Mouse (Mus musculus) midbrain, embryonic 13.5 days (tissue): ENCODE data around the gene Ttyh2. TPM values are rescaled to one million over a fixed set of nuclear protein-coding genes. Genes with fewer than 3 reads are reported as not detected.

Source experiments
- ATAC-seq: fragments of 200-750 bp; cut with Nextera tagmentation; 2 replicates; pipeline ENCODE4 v1.8.0; 2017; ENCODE audit warnings: mild to moderate bottlenecking, moderate TSS enrichment, moderate library complexity
- H3K27ac ChIP-seq: fragments of 300-500 bp; sonication (generic); 2 replicates; pipeline ENCODE4 v1.5.1; 2015; ENCODE audit warnings: inconsistent platforms, mild to moderate bottlenecking, moderate library complexity
- H3K27me3 ChIP-seq: fragments of 300-500 bp; sonication (generic); 2 replicates; pipeline ENCODE4 v1.6.1; 2015; ENCODE audit warnings: mild to moderate bottlenecking, inconsistent platforms
- H3K36me3 ChIP-seq: fragments of 300-500 bp; sonication (generic); 2 replicates; pipeline ENCODE4 v1.6.1; 2015; ENCODE audit warnings: mild to moderate bottlenecking, inconsistent platforms
- H3K4me1 ChIP-seq: fragments of 300-500 bp; sonication (generic); replicated peaks from 2 replicates; pipeline ENCODE4 v1.6.1; 2015; ENCODE audit warnings: inconsistent platforms
- H3K4me2 ChIP-seq: fragments of 300-500 bp; sonication (generic); replicated peaks from 2 replicates; pipeline ENCODE4 v1.6.1; 2015; ENCODE audit warnings: moderate library complexity, mild to moderate bottlenecking, inconsistent platforms
- H3K4me3 ChIP-seq: fragments of 300-500 bp; sonication (generic); replicated peaks from 2 replicates; pipeline ENCODE4 v1.5.1; 2015; ENCODE audit warnings: mild to moderate bottlenecking, inconsistent platforms
- H3K9ac ChIP-seq: fragments of 300-500 bp; sonication (generic); replicated peaks from 2 replicates; pipeline ENCODE4 v1.6.1; 2015; ENCODE audit warnings: mild to moderate bottlenecking, inconsistent platforms
- H3K9me3 ChIP-seq: fragments of 300-500 bp; sonication (generic); 2 replicates; pipeline ENCODE4 v1.6.1; 2016; ENCODE audit warnings: mild to moderate bottlenecking, inconsistent platforms
- WGBS: fragments of 180-500 bp; shearing (Covaris S2); methylation state at CpG from one replicate; pipeline ENCODE4 v1.1.7; 2015; 5-methylcytosine and 5-hydroxymethylcytosine counted together
- polyA plus RNA-seq: library from polyadenylated mRNA; unstranded; fragments of >200 nt; fragmentation: Nextera tagmentation; extraction: Ambion mirVana; gene quantifications from 2 replicates; pipeline ENCODE4 v1.2.1, GENCODE M21; 2015

Gene Ttyh2
- polyA plus RNA-seq, 1 experiment from 2014 or later, result 24.6 TPM

GRCm38 (mm10) chr11:114698496-114698895 is 23.3 kb downstream of the Ttyh2 start:
- 94% methylated on average over 7 of the region's 7 CpGs for WGBS
- peaks cover 19% of the 10 kb centered on the region for H3K4me1 ChIP-seq
- no peaks in the 10 kb centered on the region for H3K9me3 ChIP-seq
- 0 out of 2 replicates have a peak, but pooled peaks cover 9% of the 10 kb centered on the region for H3K36me3 ChIP-seq
- no peak overlapping the region for H3K4me3 ChIP-seq
- no peaks in the 10 kb centered on the region for H3K27me3 ChIP-seq
- no peak overlapping the region for H3K4me2 ChIP-seq
- no peak overlapping the region for H3K9ac ChIP-seq
- no peak for ATAC-seq
- H3K27ac ChIP-seq, result no peak overlapping the region

- no peak overlapping the region for H3K27ac ChIP-seq
- ATAC-seq, result no peak
These were observed 24.3 kb downstream of the Ttyh2 start for GRCm38 (mm10) chr11:114699511-114699910.

GRCm38 (mm10) chr11:114702311-114702995 is 27.2 kb downstream of the Ttyh2 start:
- no peak overlapping the region for H3K9ac ChIP-seq
- H3K27me3 ChIP-seq, result no peaks in the 10 kb centered on the region
- H3K36me3 ChIP-seq, result no peaks in the 10 kb centered on the region
- H3K4me1 ChIP-seq, result peaks cover 39% of the 10 kb centered on the region
- no peaks in the 10 kb centered on the region for H3K9me3 ChIP-seq
- 89% methylated on average over 15 of the region's 15 CpGs for WGBS
- no peak for ATAC-seq
- no peak overlapping the region for H3K4me2 ChIP-seq
- no peak overlapping the region for H3K27ac ChIP-seq
- no peak overlapping the region for H3K4me3 ChIP-seq

More at GRCm38 (mm10) chr11:114699511-114699910, 24.3 kb downstream of the Ttyh2 start:
- 0 out of 2 replicates have a peak, but pooled peaks cover 9% of the 10 kb centered on the region for H3K36me3 ChIP-seq
- peaks cover 29% of the 10 kb centered on the region for H3K4me1 ChIP-seq
- H3K4me2 ChIP-seq, result no peak overlapping the region
- no peaks in the 10 kb centered on the region for H3K27me3 ChIP-seq
- WGBS, result 89% methylated on average over 12 of the region's 12 CpGs
- H3K4me3 ChIP-seq, result no peak overlapping the region
- H3K9ac ChIP-seq, result no peak overlapping the region
- no peaks in the 10 kb centered on the region for H3K9me3 ChIP-seq

GRCm38 (mm10) chr11:114702996-114703361 is 27.7 kb downstream of the Ttyh2 start:
- ATAC-seq, result no peak
- peaks cover 39% of the 10 kb centered on the region for H3K4me1 ChIP-seq
- no peak overlapping the region for H3K4me3 ChIP-seq
- H3K36me3 ChIP-seq, result no peaks in the 10 kb centered on the region
- WGBS, result 84% methylated on average over 6 of the region's 6 CpGs
- peak overlapping the region; percentile 69; the same call in 1 of the 2 replicates for H3K27ac ChIP-seq
- H3K27me3 ChIP-seq, result no peaks in the 10 kb centered on the region
- no peak overlapping the region for H3K4me2 ChIP-seq
- H3K9ac ChIP-seq, result no peak overlapping the region
- H3K9me3 ChIP-seq, result no peaks in the 10 kb centered on the region

GRCm38 (mm10) chr11:114704071-114704913 is 29.1 kb downstream of the Ttyh2 start:
- H3K4me3 ChIP-seq, result no peak overlapping the region
- peak overlapping the region; percentile 11 for H3K4me2 ChIP-seq
- 42% methylated on average over 22 of the region's 22 CpGs for WGBS
- peak overlapping the region; percentile 39 for H3K9ac ChIP-seq
- peaks cover 39% of the 10 kb centered on the region for H3K4me1 ChIP-seq
- ATAC-seq, result peak; percentile 89
- H3K9me3 ChIP-seq, result no peaks in the 10 kb centered on the region
- no peaks in the 10 kb centered on the region for H3K27me3 ChIP-seq
- H3K36me3 ChIP-seq, result 0 out of 2 replicates have a peak, but pooled peaks cover 6% of the 10 kb centered on the region
- H3K27ac ChIP-seq, result peak overlapping the region; percentile 69

- ATAC-seq, result no peak
- Histone ChIP-seq H3K9me3 (no peaks in the 10 kb centered on the region), H3K4me3 (no peak overlapping the region), H3K9ac (no peak overlapping the region), H3K4me2 (no peak overlapping the region), H3K27me3 (no peaks in the 10 kb centered on the region), H3K4me1 (peaks cover 39% of the 10 kb centered on the region), H3K36me3 (peaks cover 15% of the 10 kb centered on the region; the same call in 1 of the 2 replicates), H3K27ac (no peak overlapping the region)
- WGBS, result 94% methylated on average over 5 of the region's 5 CpGs
These were observed 31.1 kb downstream of the Ttyh2 start for GRCm38 (mm10) chr11:114706358-114706757.

- H3K27me3 ChIP-seq, result no peaks in the 10 kb centered on the region
- ATAC-seq, result no peak
- no peak overlapping the region for H3K9ac ChIP-seq
- WGBS, result 93% methylated on average over 3 of the region's 3 CpGs
- no peak overlapping the region for H3K4me3 ChIP-seq
- H3K36me3 ChIP-seq, result peaks cover 15% of the 10 kb centered on the region; the same call in 1 of the 2 replicates
- H3K9me3 ChIP-seq, result no peaks in the 10 kb centered on the region
- H3K27ac ChIP-seq, result no peak overlapping the region
- 0 out of 2 replicates have a peak, but pooled peaks cover 7% of the 10 kb centered on the region for H3K4me1 ChIP-seq
- no peak overlapping the region for H3K4me2 ChIP-seq
These were observed 36.2 kb downstream of the Ttyh2 start for GRCm38 (mm10) chr11:114711393-114711792.

GRCm38 (mm10) chr11:114711861-114712260 is 36.6 kb downstream of the Ttyh2 start:
- H3K4me1 ChIP-seq, result 0 out of 2 replicates have a peak, but pooled peaks cover 7% of the 10 kb centered on the region
- no peak overlapping the region for H3K4me3 ChIP-seq
- H3K9me3 ChIP-seq, result no peaks in the 10 kb centered on the region
- H3K27ac ChIP-seq, result no peak overlapping the region
- H3K36me3 ChIP-seq, result peaks cover 15% of the 10 kb centered on the region; the same call in 1 of the 2 replicates
- H3K4me2 ChIP-seq, result no peak overlapping the region
- WGBS, result 86% methylated on average over 12 of the region's 12 CpGs
- H3K9ac ChIP-seq, result no peak overlapping the region
- no peaks in the 10 kb centered on the region for H3K27me3 ChIP-seq
- ATAC-seq, result no peak

GRCm38 (mm10) chr11:114714526-114714925 is 39.3 kb downstream of the Ttyh2 start:
- no peaks in the 10 kb centered on the region for H3K9me3 ChIP-seq
- no peaks in the 10 kb centered on the region for H3K27me3 ChIP-seq
- peaks cover 9% of the 10 kb centered on the region; the same call in 1 of the 2 replicates for H3K36me3 ChIP-seq
- no peak overlapping the region for H3K27ac ChIP-seq
- no peak overlapping the region for H3K4me2 ChIP-seq
- H3K9ac ChIP-seq, result no peak overlapping the region
- H3K4me3 ChIP-seq, result no peak overlapping the region
- ATAC-seq, result no peak
- WGBS, result 89% methylated on average over 6 of the region's 6 CpGs
- H3K4me1 ChIP-seq, result 0 out of 2 replicates have a peak, but pooled peaks cover 7% of the 10 kb centered on the region

GRCm38 (mm10) chr11:114715531-114715930 is 40.3 kb downstream of the Ttyh2 start:
- ATAC-seq, result no peak
- Histone ChIP-seq H3K4me3 (no peak overlapping the region), H3K9ac (no peak overlapping the region), H3K4me2 (no peak overlapping the region), H3K4me1 (0 out of 2 replicates have a peak, but pooled peaks cover 7% of the 10 kb centered on the region), H3K36me3 (0 out of 2 replicates have a peak, but pooled peaks cover 5% of the 10 kb centered on the region), H3K27me3 (no peaks in the 10 kb centered on the region), H3K9me3 (no peaks in the 10 kb centered on the region), H3K27ac (no peak overlapping the region)
- WGBS, result 76% methylated on average over 7 of the region's 7 CpGs

GRCm38 (mm10) chr11:114720535-114720934 is 45.3 kb downstream of the Ttyh2 start:
- ATAC-seq, result no peak
- WGBS, result 92% methylated on average over 10 of the region's 10 CpGs
- 0 out of 2 replicates have a peak, but pooled peaks cover under 1% of the 10 kb centered on the region for H3K4me1 ChIP-seq
- H3K36me3 ChIP-seq, result no peaks in the 10 kb centered on the region
- H3K9ac ChIP-seq, result no peak overlapping the region
- H3K27me3 ChIP-seq, result no peaks in the 10 kb centered on the region
- H3K4me3 ChIP-seq, result no peak overlapping the region
- no peak overlapping the region for H3K27ac ChIP-seq
- H3K4me2 ChIP-seq, result no peak overlapping the region
- no peaks in the 10 kb centered on the region for H3K9me3 ChIP-seq

GRCm38 (mm10) chr11:114722438-114722837 is 47.2 kb downstream of the Ttyh2 start:
- peaks cover 7% of the 10 kb centered on the region for H3K4me1 ChIP-seq
- no peak overlapping the region for H3K27ac ChIP-seq
- no peaks in the 10 kb centered on the region for H3K36me3 ChIP-seq
- H3K9me3 ChIP-seq, result no peaks in the 10 kb centered on the region
- no peak overlapping the region for H3K4me3 ChIP-seq
- 83% methylated on average over 8 of the region's 8 CpGs for WGBS
- H3K4me2 ChIP-seq, result no peak overlapping the region
- H3K9ac ChIP-seq, result no peak overlapping the region
- H3K27me3 ChIP-seq, result no peaks in the 10 kb centered on the region
- no peak for ATAC-seq
